Mouse (Mus musculus) CH12F3 (cell line): ENCODE results near the gene B3gnt6.
"Not testable (repeated sequence)": the region's sequence is repeated elsewhere in the genome, so short reads cannot be mapped to it uniquely, and the experiment has no call there.

Experiments used
- in situ Hi-C: fragments of 300-500 bp; cut with MboI; formaldehyde crosslinking; loops from 2 replicates; pipeline ENCODE4 v1.14.3; 2020; ENCODE audit warnings: low sequenced_read_pairs

B3gnt6 gene

DNA sequence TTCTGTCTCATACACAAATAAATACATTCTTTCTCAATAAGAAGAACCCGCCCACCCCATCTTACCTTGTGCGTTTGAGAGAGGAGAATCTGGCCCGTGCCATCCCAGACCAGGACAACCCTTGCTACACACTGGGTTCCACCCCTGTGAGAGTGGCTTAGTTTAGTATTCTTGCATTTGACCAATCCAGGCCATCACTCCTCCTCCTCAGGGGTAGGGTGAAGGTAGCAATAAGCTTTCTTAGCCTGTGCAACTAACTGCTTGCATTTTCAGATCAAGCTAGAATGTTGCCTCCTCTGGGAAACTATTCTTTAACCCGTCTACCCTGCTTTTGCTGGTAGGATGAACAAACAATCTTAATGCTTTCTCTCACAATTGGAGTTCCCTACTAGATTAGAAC lies at the start of gene B3gnt6:
TSS of gene B3gnt6 (minus strand) at position 101 of the 400 bp plus-strand sequence.
- in situ Hi-C loops: no loop called here

DNA sequence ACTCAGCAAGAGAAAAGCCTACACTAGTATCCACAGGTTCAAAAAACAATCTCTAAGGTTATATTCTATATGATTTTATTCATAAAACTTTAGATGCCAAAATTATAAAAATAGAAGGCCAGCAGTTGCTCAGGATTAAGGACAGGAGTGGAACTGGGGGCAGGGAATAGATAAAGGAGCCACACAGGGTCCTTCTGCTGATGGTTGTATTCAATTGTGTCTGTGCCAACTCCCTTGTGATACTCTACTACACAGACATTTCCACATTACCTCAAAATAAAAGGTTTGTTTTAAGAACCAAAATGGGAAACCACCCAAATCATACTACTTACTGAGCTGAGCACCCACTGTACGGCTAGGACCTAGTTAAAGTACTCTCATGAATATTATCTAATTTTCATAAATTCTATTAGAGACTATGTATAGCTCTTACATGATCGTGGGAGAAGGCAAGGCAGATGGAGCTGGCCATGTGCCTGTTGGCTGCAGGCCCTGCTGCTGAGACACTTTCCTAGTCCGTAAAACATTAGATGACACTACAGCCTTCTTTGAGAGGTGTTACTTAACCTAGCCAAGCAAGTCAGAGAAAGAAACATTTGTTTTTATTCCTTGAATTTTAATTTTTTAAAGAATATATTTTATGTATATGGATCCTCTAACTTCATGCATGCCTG lies 37.5 kb upstream of the B3gnt6 start:
- in situ Hi-C loops: no loop called here

DNA sequence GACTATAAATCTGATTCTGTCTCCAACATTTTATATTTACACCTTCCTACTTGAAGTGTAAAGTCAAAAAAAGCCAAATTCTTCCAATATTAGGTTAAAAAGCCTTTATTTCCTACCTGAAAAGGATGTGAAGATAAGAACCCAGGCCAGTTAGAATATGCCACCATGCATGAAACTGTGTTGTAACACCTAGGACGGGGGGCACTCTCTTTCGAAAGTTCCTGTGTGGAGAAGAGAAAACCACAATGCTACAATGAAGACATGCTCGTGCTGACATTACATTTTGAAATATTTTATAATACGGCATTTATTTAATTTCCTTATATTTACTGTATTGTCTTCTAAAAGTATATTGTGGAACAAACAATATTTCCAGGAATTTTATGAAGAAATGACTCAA lies 24.5 kb upstream of the B3gnt6 start:
- in situ Hi-C loops: no loop called here

DNA sequence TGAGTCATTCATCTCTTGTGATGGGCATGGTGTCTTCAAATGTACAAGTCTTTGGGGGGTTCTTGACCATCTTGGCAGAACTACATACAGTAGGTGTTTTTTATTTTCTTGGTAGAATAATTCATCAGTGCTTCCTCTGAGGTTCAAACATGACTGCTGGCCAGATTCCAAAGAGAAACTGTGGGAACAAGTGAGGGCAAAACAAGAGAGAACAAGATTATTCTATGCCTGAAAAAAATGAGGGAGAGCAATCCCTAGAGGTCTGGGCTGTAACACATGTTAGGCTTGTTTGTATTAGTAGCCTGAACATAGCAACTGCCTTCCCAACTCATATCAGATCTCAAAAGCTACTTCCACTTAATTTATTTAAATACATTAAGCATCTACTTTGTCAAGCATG lies 17.4 kb upstream of the B3gnt6 start:
- in situ Hi-C loops: no loop called here

DNA sequence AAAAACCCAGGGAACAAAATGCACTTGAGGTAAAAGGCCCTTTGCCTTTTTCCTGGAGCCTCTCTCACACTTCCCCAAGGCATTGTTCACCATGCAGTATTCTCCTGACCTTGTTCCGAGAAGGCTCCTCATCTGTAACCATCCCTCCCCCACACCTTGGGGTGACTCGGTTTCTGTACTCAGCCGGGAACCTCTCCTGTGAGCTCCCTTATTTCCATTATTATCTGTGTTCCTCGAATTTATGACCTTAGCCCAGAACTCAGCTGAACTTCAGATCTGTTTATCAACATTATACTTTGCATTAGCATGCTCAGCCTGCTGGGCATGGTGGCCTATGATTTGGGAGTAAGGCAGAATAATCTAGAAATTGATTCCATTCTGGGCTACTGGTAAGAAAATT lies 3.7 kb upstream of the B3gnt6 start:
- in situ Hi-C loops: no loop called here

DNA sequence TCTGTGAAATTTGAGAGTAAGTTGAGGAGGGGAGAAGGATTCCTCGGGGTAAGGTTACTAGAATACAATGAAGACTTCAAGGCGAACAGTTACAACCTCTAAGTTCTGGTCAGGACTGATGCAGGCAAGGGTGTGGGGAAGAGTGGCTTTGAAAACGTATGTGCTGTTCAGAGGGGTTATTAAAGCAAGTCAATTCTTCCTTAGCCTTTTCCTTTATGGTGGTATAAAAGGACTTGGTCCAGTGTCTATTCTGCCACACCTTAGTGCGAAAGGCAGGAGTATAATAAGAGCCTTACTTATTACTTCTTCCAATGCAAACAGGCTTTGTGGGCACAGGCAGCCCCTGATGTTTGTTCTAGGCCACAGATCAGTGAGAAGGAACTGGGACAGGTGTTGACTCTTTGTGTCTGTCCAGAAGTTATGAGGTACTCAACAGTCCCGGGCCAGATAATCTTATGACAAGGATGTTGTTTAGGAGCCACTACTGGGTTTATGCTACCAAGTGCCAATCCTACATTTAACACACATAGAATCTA lies 2.3 kb upstream of the B3gnt6 start:
- in situ Hi-C loops: no loop called here

DNA sequence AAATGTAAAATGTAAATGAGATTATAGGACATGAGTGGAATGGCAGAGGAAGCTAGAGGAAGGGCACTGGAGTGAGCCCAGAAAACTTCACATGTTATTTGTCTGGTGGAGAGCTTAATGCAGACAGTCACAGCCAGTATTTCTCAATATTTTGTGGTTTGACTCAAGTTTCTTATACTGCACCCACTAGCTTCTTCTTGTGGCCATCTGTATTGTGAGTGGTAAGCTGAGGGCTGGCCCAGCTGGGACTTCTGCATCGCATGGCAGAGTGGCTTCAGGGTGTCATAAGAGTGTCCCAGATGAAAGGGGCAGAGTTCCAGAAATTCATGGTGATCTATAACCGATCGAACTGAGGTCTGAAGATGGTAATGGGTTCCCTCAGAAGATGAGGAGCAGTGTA lies 1.1 kb upstream of the B3gnt6 start:
- in situ Hi-C loops: no loop called here

DNA sequence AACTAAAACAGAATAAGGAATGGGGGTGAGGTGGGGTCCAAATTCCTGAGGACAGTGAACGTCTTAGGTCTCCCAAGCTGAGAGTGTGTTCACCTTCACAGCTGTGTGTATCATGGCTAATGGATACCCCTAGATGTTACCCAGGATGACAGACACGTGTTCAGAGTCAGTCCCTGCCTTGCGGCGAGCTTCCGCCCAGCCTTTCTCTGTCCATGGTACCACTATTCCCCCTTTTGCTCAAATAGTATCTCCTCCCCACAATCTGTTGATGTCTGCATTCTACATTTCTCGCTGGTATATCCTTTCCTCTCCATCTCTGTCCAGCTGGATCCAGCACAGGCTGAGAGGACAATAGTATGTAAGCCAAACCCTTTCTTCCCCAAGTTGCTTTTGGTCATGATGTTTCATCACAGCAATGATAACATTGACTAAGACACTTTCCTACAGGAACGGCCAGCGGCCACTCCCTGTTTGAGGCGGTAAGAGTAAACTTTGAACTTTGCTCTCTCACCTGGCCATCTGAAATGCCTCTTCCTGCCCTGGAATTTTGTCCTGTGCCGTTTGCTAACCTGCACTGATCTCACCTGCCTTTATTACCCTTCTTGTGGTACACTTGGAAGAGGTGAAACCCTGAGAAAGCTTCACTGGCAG lies 4.0 kb downstream of the B3gnt6 start:
- in situ Hi-C loops: no loop called here

DNA sequence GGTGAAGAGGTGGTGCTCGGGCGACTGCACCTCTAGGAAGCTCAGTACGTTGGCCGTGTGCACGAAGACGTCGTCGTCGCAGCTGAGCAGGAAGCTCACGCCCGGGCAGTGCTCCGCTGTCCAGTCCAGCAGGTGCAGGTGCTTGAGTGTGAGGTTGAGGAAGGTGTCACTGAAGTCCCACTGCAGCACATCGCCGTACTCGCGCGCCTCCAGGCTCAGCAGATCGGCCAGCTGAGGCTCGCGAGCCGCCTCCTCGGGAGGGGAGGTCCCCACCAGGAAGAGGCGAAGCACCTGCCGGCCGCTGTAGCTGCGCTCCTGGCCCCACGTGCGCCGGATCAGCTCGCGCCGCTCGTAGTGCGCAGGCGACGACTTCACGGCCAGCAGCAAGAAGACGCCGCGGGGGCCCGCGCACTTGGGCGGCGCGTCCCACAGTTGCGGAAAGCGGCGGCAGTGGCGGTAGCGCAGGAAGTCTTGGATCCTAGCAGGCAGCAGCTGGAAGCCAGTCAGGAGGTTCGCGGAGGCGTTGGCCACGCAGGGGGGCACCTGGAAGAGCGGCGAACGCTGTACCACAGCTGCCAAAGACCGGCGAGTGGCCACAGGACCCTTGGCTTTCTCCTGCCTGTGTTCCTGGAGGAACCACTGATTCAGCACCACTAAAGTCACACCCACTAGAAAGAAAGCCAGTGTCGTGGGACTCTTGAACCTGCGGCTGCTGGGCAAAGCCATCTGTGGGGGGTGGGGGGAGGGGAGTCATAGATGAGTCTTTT lies 5.1 kb downstream of the B3gnt6 start:
- in situ Hi-C loops: no loop called here

DNA sequence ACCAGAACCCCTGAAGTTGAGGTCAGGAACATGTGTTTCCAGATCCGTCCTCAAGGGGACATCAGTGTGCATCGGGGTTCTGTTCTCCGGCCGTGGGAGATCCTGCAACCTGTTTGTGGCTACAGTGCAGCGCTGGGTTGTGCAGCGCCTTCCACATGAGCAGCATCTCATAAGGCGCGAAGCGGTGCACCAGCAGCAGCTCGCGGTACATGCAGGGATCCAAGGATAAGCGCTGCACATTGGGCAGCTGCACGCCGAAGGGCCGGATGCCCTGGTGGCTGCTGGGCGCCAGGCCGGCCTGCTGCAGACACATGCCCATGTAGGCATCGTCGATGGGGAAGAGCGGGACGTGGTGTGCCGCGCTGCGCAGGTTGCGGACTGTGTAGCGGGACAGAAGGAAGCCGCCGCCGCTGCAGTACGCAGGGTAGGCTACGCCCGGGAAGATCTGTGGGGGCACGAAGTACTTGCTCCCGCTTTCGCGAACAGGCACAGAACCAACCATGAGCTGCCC lies 5.7 kb downstream of the B3gnt6 start:
- in situ Hi-C loops: no loop called here

DNA sequence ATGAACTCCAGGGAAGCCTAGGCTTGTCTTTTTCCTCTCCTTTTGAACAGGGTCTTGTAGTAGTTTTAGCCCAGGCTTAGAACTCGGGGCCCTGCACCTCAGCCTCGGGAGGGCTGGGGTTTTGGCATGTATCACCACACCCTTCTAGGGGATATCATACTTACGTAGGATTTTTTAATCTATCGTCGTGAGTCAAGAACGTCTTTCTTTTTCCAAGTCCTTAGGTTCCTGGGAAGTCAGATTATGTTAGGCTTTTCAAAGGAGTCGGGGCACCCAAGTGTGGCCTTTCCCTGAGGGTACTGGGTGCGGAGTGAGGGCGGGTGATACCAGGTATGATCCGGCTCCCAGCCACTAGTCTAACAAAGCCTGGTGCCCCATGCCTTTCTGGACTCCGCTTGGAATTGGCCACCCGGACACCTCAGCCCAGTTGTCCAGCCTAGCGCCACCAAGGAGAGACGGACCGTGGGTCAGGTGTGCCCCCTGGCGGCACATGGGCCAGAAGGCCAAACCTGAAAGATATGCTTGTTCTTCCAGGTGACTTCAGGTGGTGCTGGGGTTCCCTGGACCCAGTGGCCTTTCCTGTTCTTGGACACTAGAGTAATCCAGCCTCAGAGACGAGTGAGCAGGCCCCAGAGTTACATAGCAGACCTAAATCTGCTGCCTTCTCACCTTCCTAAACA lies 7.6 kb downstream of the B3gnt6 start:
- in situ Hi-C loops: no loop called here

DNA sequence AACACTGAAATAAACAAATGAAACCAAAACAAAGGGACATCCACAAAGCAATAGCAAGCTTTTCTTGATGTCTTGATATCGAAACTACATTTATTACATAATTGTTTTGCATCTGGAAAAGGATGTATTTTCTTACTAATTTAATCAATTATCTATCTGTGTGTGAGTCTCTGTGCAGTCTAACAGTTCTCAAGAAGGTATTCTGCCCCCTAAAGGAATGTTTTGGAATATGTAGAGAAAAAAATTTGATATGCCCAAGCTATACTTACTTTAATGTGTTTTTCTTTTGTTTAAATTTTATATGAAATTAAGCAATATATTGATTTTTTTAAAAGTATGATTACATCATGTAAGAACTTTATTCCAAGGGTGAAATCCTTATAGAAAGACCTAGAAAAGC lies 8.7 kb downstream of the B3gnt6 start:
- in situ Hi-C loops: no loop called here

DNA sequence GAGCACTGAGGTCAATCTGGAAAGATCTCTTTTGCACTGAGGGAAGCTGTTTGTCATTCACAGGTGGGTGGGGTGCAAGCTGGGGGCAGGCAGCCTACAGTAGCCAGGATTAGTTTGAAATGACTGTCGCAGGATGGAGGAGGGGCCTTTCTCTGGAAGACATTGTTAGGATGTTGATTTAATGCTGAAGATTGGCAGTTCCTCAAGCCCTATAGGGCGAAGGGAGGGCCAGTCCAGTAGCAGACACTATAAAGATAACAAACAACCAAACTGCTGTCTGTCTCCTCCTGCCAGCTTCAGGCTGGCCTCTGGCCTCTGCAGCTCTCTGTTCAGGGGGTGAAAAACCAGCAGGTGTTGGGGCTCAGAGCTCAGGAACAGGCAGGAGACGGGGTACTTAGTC lies 9.5 kb downstream of the B3gnt6 start:
- in situ Hi-C loops: no loop called here

DNA sequence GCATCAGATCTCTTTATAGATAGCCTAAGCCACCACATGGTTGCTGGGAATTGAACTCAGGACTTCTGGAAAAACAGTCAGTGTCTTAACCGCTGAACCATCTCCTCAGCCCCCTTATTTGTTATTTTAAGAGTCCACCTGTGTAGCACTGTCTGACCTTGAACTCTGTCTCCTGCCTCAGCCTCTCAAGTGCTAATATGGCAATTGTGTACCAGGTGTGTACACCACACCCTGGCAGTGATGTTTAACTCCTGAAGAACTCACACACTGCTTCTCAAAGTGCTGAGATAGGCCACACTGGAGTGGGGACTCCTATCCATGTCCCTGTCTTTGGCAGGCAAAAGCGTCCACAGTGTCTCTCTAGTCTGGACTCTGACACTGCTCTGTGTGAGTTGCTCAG lies 10.6 kb downstream of the B3gnt6 start:
- in situ Hi-C loops: no loop called here

DNA sequence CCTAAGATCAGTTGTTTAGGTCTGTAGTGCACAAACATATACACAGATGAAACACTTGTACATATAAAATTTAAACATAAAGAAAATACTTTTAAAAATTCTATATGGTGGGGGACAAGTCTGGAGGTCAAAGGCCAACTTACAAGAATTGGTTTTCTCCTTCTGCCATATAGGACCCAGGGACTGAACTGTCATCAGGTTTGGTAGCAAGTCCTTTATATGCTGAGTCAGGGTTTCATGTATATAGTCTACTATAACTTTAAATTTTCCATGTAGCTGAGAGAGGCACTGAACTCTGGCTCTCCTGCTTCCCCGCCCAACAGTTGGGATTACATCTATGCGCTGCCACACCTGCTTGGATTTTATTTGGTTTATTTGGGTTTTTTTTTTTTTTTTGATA lies 11.0 kb downstream of the B3gnt6 start:
- in situ Hi-C loops: no loop called here

DNA sequence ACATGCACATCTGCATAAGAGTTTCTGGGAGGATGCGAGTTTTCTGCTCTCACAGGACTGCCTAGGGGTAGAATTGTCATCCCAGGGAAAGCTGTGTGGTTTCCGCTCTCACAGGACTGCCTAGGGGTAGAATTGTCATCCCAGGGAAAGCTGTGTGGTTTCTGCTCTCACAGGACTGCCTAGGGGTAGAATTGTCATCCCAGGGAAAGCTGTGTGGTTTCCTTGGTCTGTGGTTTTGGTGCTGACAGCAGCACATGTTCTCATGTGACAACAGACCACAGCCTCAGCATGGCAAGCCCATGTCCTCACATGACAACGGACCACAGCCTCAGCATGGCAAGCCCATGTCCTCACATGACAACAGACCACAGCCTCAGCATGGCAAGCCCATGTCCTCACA lies 11.9 kb downstream of the B3gnt6 start:
- in situ Hi-C loops: not testable (repeated sequence)

DNA sequence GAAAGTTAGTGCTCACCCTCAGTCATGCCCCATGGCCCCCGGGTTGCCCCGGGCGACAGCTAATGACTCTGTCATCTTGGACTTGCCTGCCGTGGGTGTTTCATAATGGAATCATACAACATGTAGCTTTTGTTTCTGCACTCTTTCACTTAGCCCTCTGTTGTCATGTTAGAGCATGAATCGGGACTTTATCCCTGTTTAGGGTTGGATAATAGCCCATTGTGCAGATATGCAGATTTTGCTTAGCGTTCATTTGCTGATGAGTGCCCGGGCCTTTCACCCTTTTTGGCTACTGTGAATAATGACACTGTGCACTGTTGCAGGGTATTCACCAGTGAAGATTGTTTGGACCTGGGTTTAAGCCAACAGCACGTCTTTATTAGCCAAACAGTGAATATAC lies 12.6 kb downstream of the B3gnt6 start:
- in situ Hi-C loops: no loop called here

DNA sequence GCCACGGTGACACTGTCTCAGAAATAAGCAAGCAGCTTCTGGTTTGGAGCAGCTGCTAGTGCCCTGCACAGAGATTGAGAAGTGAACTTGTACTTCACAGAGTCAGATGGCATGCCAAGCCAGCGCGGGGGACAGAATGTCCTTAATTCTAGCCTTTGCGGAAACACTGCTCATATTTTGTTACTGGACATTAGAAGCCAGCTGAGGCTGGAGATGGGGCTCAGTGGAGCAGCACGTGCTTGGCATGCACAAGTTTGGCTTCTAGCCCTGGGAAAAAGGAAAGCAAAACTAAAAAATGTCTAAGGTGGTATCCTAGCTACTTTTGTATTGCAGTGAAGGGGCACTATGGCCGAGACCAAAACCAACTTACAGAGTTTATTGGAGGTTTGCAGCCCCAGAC lies 14.0 kb downstream of the B3gnt6 start:
- in situ Hi-C loops: no loop called here

DNA sequence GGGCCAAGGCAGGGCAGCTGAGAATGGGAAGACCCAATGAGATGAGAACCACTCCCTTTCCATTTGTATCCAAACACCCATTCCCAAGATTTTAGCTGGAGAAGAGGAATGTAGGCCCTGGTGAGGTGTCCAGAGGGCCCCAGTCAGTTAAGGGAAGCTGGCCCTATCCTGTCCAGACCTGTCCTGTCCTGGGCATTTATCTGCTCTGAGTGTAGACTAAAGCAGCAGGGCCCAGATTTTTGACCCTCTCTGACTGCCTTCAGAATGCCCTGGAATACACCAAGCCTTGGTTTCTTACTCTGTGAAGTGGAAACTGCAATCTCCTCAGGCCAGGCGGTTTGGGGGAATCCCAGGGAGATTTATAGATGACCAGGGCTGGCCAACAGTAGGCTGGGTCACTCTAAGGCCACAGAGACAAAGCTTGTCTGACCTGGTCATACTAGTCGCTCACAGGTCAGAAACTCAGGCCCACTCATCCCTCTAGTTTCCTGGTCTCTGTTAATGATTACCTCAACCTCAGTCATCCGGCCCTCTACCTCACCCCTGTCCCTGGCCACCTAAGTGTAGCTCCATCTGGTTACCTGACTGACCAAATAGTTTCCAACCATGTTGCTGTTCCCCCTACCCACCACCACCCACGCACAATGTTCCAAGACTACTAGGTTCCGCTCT lies 20.6 kb downstream of the B3gnt6 start:
- in situ Hi-C loops: no loop called here

DNA sequence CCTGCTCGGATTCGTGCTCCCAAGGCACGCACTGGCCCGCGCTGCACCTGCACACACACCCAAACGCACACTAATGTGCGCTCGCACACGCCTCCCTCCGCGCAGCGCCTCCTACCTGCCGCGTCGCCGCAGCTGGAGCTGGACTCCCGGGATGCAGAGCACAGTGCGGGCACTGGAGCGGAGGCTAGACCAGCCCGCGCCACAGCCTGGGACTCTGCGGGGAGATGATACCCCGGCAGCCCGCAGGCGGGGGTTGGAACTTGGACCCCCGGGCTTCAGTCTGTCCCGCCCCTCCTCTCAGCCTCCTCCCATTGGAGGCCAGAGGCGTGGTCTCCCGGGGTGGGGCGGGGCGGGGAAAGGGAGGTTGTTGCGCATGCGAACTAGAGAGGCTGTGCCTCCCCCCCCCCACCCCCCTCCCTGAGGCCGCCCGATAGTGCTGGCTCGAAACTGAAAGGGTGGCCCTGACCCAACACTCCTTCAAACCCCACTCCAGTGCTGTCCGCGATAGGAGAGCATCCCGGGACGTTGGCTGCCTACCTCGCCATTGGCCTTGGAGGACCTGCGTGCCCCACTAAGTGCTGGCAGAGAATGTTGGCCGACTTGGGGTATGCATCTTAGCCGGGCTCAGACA lies 21.2 kb downstream of the B3gnt6 start, which contains the start of gene Capn5:
TSS of gene Capn5 (minus strand) at position 346 of the 631 bp plus-strand sequence.
- in situ Hi-C loops: no loop called here
